In genomic region chr13:41960960-41961359, GRCm38 (mm10) we compare ENCODE assay signal across 6 mouse cellular contexts.
DNase-seq lines count a peak whose midpoint lies in the region; ATAC-seq and TF ChIP-seq lines count a peak whose summit lies in the region.
"Not testable (repeated sequence)": the region's sequence is repeated elsewhere in the genome, so short reads cannot be mapped to it uniquely, and the experiment has no call there.

No protein-coding gene starts in this region.

- 90% methylated on average over 3 of the region's 3 CpGs for WGBS in forebrain, postnatal 0 days
- WGBS in midbrain, embryonic 11.5 days: 79% methylated on average over 3 of the region's 3 CpGs
- WGBS in neural tube, embryonic 11.5 days: 87% methylated on average over 3 of the region's 3 CpGs

- not testable (repeated sequence) for ATAC-seq in forebrain, postnatal 0 days; midbrain, embryonic 11.5 days (ENCODE audit: low FRiP score); neural tube, embryonic 11.5 days (ENCODE audit: insufficient read depth, low FRiP score, low TSS enrichment)

- not testable (repeated sequence) for H3K36me3 ChIP-seq in forebrain, postnatal 0 days (ENCODE audit: insufficient read depth); midbrain, embryonic 11.5 days (ENCODE audit: control insufficient read depth, insufficient read depth, low read length); neural tube, embryonic 11.5 days (ENCODE audit: control insufficient read depth, insufficient read depth, low read length)

- not testable (repeated sequence) for H3K9ac ChIP-seq in forebrain, postnatal 0 days; midbrain, embryonic 11.5 days (ENCODE audit: low read length); neural tube, embryonic 11.5 days (ENCODE audit: low read length)

- not testable (repeated sequence) for H3K4me1 ChIP-seq in forebrain, postnatal 0 days (ENCODE audit: insufficient read depth); midbrain, embryonic 11.5 days (ENCODE audit: control insufficient read depth, insufficient read depth, low read length); neural tube, embryonic 11.5 days (ENCODE audit: control insufficient read depth, insufficient read depth, low read length)

- not testable (repeated sequence) for H3K9me3 ChIP-seq in forebrain, postnatal 0 days (ENCODE audit: low read length); midbrain, embryonic 11.5 days (ENCODE audit: control insufficient read depth, low read length); neural tube, embryonic 11.5 days (ENCODE audit: control insufficient read depth, low read length)

- H3K27me3 ChIP-seq in forebrain, postnatal 0 days (ENCODE audit: insufficient read depth, low read length); midbrain, embryonic 11.5 days (ENCODE audit: control insufficient read depth, insufficient read depth, low read length); neural tube, embryonic 11.5 days (ENCODE audit: control insufficient read depth, insufficient read depth, low read length): not testable (repeated sequence)

- not testable (repeated sequence) for TF ChIP-seq CTCF in forebrain, postnatal 0 days (IDR thresholded peaks at IDR 0.05; ENCODE audit: low read depth)

- not testable (repeated sequence) for H3K4me2 ChIP-seq in forebrain, postnatal 0 days (ENCODE audit: low read depth); midbrain, embryonic 11.5 days; neural tube, embryonic 11.5 days (ENCODE audit: low read depth)

- peak; percentile 96 for DNase-seq in Muller cell, postnatal 12 days (ENCODE audit: inconsistent ontology term)
- peak; percentile 36 for DNase-seq in forebrain, postnatal 0 days
- peak; percentile 92 for DNase-seq in midbrain, embryonic 11.5 days (ENCODE audit: low spot score, missing footprints)
- peak; percentile 75 for DNase-seq in neural tube, embryonic 11.5 days (ENCODE audit: low spot score)
- peak; percentile 31 for DNase-seq in retina, postnatal 1 day
- DNase-seq in thymus, postnatal 0 days (ENCODE audit: low spot score): peak; percentile 52

- H3K27ac ChIP-seq in forebrain, postnatal 0 days (ENCODE audit: low read depth, low read length); midbrain, embryonic 11.5 days (ENCODE audit: low read depth, low read length); neural tube, embryonic 11.5 days (ENCODE audit: low read depth, low read length): not testable (repeated sequence)

- H3K4me3 ChIP-seq in forebrain, postnatal 0 days (ENCODE audit: low read depth, low read length); midbrain, embryonic 11.5 days (ENCODE audit: low read depth, low read length); neural tube, embryonic 11.5 days (ENCODE audit: low read depth, low read length): not testable (repeated sequence)

Comparison
In these comparisons a context has a peak if more than half of its experiments do, and no peak if none do; other contexts are left out.
1. DNase-seq: peak in every context shown above with its lines; median percentile 96 in Muller cell, postnatal 12 days; 92 in midbrain, embryonic 11.5 days; 75 in neural tube, embryonic 11.5 days; 52 in thymus, postnatal 0 days; 36 in forebrain, postnatal 0 days; 31 in retina, postnatal 1 day.